Mouse (Mus musculus) testis, postnatal 10 days (tissue): ENCODE results near the gene B4galt2.

Experiments
- DNase-seq: peaks from one replicate; pipeline ENCODE4 v3.0.0; 2021; ENCODE audit warnings: low spot score

Gene B4galt2

DNA sequence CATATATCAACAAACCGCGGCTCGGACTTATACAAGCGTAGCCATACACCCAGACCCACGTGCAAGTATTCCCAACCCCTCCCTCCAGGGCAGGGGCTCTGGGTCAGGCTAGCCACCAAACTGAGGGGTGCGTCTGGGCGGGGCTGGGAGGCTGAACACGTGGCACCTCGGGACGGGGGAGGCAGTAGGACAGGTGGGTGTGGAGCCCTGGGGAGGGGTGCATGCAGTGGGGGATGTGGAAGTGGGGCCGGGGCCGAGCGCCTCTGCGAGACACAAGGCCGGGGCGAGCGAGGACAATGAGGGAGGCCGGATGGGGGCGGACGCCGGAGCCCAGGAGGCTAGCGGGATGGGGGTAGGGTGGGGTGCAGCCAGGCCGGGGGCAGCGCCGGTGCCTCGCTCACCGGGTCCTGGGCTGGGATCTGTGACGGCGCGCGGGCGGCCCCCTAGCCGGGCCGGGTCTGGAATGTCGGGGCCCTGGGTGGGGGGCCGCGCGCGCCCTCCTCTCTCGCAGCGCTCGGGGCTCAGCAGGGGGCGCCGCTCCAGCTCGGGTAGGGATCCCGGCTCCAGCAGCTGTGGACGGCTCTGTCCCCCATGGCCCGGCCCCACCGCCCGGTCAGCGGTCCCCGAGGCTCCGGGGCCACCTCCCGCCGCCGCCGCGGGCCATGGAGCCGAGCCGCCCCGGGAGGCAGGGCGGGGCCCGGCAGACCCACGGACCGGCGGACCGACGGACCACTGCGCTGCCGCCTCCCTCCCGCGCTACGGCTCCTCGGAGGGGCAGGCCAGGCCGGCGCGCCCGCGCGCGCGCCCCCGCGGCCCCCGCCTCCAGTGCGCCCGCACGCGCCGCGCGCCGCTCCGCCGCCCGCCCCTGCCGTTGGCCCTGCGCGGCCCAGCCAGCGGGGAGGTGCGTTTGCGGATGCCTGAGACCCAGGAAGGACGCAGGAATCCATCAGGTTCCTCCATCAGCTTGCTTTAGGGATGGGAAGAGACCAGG lies at the start of gene B4galt2:
Gene B4galt2, minus strand, starts transcription at position 787 of the 991 bp plus-strand sequence.
- DNase-seq: peak; percentile 77

DNA sequence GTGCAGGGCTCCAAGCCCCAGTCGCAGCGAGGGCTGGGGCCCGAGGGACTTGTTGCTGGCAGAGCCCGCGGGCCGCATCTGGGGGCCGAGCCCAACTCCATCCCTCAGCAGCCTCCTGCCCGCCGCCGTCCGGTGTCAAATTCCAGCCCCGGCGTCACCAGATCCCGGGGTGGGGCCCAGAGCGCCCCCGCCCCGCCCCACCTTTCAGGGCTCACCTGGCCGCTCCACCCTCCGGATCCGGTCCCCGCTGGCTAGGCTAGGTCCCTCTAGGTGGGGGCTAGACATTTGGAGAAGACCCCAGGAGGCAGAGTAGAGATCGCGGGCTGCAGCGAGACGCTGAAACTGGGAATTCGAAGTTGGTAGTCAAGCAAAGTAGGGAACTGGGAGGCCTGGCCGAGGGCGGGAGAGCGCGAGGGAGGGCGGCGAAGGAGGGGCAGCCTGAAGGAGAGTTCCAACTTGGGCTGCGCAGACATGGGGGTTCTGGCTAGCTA lies 46.1 kb upstream of the B4galt2 start, which contains the start of gene Artn:
Gene Artn, minus strand, starts transcription at position 373 of the 491 bp plus-strand sequence.
- DNase-seq: peak; percentile 59

DNA sequence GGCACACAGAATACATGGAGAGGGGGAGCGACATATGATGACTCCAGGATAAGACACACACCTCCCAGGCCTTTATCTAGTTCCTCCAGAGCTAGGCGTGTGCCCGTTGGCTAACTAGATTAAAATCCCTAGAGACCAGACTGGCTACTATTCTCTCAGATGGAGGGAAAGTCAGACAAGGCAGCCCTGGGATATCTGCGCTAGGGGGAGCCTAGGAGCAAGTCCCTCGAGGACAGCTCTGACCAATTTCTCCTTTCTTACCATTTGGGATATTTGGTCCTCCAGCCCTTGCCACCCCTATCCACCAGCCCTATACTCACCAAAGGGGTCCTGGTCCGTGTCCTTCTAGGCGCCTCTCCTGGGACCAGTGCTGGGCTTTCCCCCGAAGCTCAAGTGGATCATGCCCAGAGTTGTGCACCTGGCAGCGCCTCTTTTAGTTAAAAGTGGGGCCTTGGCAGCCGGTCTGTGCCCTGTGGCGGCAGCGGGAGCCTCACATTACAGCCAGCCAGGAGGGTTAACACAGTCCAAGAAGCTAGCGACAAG lies 45.5 kb upstream of the B4galt2 start:
- DNase-seq: peak; percentile 77

DNA sequence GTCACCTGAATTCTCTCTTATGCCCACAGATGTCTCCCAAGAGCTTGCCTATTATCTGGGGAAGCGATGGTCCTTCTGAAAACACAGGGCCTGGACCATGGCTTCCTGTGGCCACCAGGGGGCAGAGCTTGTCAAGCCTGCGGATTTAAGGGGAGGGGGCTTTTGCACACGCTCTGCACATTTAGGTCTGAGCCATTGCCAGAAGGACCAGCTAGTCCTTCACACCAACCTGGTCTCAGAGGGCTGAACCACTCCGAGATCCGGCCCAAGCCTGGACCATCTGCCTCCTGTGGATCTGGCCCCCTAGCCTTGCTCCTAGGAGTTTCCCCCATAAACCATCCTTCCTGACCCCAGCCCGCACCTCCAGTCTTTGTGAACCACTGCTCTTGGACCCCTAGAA lies 44.9 kb upstream of the B4galt2 start:
- peak; percentile 69 for DNase-seq

DNA sequence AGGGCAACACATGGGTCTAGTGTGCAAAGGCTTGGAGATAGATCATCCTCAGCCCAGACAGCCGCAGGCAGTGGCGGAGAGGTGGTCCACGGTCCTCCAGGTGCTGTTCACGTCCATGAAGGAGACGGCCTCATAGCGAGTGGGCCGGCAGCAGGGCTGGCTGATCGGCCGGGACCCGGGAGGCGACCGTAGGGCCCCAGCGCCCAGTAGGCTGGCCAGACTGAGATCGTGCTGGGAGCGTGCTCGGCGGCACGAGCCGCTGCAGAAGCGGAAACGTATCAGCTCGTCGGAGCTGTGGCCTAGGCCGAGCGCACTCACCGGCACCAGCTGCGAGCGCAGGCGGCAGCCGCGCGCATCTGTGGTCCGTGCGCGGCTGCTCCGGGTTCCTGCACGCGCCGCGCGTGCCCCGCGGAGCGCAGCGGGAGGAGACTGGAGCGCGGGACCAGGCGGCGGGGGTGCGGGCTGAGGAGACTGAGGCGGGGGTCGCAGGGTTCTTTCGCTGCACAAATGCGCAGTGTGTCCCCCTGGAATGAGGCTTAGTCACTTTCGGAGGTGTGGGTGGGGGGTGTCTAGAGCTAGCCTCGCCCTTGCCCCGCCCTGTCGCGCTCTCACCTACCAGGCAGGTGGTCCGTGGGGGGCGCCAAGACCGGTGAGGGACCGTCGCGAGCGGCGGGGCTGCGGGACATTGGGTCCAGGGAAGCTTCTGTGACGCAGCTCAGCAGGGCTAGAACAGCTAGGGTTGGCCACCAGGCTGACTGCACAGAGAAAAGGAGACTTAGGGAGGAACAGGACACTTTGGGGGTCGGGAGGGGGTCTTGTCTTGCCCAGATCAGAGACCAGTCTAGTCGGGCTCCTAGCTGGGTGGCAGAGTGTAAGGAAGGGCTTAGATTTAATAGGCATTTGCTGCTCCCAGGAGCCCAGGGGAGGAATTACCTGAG lies 43.5 kb upstream of the B4galt2 start:
- DNase-seq: peak; percentile 67

DNA sequence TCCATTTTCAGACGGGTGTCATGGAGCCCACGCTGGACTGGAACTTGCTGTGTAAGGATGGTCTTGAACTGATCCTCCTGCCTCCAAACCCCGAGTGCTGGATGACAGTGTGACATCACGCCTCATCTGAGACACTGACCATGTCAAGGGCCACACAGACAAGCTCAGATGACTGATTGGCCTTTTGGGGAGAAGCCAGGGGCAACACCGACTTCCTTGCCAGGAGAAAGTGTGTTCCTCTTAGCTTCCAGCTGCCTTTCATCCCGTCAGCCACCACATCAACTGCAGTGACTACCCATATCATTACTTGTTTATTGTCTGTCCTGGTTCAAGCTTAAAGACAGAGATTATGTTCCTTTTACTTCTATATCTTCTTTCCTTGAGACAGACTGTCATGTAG lies 41.6 kb upstream of the B4galt2 start:
- DNase-seq: no peak

DNA sequence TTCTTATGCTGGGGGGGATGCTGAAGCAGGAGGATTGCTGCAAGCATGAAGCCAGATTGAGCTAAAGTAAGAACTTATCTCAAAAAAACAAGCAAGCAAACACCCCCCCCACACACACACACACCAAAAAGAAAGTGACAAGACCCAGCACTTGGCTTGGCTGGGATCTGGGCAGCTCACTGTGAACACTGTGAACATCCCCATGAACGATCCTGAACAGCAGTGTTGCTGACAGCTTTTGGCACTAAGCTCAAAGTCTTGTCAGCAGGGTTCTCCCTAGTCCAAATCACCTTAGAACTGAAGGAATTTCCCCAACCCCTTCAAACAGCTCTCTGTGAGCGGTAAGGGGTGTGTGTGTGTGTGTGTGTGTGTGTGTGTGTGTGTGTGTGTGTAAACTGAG lies 40.2 kb upstream of the B4galt2 start:
- no peak for DNase-seq

DNA sequence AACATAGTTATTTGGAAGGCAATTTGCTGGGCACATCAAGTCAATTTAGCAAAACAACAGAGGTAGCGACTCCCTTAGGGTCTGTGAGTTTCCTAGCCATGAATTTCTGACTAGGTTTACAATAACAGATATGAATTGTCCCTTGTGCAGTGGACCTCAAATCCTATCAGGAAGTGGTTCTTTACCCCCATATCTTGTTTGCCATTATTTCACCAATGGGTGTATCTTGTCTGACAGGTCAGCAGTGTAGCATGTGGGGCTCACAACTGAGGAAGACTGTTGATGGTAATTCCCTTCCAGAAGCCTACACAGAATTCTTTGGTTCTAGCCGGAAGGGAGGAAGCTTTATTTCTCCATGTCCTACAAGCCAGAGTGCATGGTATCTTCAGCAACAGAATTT lies 38.1 kb upstream of the B4galt2 start:
- no peak for DNase-seq

DNA sequence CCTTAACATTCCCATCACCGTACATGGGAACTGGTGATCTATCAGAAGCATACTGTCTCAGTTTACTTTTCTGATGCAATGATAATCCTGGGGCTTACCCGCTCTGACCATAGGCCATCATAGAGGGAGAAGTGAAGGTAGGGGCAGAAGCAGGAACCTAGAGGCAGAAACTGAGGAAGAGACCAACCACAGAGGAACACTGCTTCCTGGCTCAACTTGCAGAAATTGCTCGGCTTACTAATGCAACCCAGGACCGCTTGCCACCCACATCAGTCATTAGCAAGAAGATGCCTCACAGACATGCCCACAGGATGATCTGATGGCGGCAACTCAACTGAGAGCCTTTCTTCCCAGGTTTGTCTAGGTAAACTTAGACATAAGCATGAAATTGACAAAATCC lies 35.5 kb upstream of the B4galt2 start:
- DNase-seq: no peak

DNA sequence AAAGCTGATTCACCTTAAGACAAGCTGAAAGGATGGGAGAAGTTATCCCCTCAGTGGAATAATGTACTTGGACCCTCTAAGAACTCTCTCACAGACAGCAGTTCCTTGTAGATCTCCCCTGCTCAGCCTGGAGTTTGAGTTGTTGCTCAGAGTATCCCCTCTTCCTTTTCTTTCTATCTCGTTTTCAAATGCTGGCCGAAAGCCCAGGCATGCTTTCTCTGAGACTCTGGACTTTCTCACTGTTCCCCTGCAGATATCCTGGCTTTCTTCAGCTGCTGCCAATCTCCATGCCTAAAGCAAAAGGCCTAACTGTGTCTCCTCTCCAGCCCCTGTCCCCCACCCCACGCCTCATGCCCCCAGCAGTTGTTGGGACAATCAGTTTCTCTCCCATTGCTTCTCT lies 35.0 kb upstream of the B4galt2 start:
- no peak for DNase-seq

DNA sequence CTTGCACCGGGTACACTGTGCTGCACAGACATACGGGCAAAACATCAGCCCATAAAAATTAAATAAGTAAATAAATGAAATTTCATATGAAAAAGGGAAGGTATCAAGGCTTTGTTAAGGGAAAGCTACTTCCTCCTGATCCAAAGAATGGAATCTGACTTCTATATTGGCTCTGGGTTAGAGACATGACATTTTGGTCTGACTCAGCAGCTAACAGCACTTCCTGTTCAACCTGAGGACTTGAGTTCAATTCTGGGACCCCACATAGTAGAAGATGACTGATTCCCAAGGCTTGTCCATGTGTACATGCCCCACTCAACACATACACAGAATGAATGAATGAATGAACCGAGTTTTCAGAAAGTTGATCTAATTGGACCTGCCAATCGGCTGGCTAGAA lies 34.6 kb upstream of the B4galt2 start:
- no peak for DNase-seq

DNA sequence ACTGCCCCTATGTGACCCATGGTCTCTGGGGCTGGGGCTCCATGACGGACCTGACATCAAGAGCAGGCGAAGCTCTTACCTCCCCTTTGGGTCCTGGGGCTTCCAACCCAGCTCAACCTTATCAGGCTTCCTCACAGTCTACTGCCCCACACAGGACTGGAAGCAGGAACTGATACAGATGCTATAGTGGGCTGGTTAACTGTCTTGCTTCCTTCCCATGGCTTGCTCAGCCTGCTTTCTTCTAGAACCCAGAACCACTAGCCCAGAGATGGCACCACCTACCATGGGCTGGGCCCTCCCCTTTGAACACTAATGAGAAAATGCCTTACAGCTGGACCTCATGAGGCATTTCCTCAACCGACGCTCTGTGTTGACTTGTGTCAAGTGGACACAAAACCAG lies 34.1 kb upstream of the B4galt2 start:
- DNase-seq: no peak

DNA sequence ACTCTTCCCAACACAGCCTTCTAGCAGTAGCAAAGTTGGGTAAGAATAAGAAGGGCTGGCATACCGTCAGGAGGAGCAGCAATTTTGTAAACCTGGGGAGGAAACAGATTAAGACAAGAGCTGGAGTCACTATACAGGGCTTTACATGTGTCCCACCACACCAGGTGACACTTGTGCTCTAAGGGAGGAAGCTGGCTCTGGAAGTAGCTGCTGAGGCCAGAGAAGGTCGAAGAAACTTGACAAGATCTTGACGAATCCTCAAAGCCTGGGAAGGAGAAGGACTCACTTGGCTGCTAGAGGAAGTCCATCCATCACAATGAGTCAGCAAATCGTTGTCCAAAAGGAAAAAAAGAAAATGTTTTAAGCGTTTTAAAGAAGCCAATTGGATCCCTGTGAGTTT lies 33.1 kb upstream of the B4galt2 start:
- no peak for DNase-seq

DNA sequence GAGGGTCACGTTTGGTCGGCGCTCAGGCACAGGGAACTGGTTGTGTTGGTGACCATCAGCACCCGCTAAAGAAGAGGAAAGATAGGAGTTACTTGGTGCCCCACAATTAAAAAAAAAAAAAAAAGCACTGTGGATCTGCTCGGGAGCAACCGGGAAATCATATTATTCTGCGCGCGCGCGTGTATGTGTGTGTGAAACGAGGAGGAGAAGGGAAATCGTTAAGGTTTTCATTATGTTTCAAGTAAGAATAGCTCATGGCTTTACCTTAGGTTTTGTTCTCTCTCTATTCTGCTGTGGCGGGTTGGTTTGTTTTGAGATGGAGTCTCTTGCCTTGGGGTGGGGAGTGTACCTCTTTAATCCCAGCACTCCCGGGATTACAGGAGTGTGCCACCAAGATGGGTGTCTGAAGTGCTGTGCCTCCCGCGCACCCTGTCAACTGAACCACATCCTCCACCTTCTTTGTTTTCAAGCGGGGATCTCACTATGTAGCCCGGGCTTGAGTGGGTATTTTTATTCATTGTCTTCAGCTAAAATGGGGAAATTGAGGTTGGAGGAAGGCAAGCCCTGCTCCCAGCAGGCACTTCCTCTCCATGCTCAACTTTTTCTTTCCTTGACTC lies 32.3 kb upstream of the B4galt2 start:
- no peak for DNase-seq

DNA sequence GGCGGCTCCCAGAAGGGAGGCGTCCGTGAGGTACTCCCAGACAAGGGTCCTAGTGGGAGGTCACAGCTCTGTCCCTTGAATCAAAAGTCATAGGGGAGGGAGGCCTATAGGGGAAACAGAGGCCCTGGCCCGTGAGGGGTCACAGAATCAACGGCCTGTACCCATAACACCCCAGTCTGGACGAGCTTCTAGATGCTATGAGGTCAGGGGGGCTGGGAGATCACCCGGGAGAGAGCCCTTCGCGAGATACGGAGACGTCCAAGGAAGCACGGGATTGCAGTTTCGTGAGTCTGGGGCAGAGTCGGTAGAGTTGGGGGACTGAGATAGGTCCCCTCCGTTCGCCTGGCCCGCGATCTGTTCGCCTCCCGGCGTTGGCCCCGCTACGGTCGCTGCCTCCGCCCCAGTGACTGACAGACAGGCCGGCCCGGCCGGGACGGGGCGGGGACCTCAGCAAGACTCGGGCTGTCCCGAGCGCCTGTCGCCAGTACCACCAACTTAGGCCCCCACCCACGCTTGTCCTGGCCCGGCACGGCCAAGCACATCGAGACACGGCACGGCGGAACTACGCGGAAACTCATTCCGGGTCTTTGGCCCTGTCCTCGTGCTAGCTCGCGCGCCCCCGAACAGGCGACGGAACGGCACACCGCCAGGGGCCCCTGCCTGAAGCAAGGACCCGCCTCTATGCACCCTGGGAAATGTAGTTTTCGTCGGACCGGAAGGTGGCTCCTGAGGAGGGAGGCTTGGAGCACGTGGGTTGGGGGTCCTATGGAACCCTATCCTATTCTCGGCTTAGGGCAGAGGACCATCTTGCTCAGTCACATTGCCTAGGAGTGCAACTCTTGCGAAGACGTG lies 31.5 kb upstream of the B4galt2 start, which contains the start of gene Ipo13:
Gene Ipo13, minus strand, starts transcription at position 409 of the 852 bp plus-strand sequence.
- DNase-seq: peak; percentile 93

DNA sequence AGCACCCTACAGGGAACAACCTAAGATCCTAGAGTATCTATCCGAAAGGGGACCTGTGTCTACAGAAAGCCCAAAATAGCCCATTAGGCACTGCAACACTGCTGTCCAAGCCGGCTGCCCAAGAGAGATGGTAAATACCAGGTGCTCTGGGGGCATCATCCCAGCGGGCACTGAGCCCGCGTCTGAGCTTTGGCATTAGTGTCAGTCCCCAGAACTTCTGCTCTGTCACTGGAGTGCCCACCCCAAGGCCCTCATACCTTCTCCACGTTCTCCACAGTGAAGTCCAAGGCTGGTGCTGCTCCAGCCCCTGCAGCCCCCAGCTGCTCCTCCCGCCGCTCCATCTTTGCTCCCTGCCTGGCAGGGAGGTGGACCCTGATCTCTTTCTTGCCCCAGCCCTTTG lies 30.7 kb upstream of the B4galt2 start:
- DNase-seq: no peak

DNA sequence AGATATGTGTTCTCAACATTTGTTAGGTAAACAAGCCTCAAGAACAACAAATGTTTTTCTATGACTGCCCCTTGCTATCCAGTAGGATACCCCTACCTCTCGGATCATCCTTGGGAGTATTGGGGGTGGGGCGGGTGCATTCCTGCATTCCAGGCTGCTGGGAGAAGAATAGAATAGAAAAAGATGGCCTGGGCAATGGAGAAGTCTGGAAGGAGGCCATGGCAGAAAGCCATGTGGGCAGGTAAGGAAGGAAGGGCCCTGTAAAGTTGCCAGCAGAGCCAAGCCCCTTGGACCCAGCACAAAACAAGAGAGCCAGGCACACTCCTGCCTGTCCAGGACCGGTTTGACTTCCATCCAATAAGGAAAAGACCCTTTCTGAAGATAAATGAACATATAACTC lies 30.1 kb upstream of the B4galt2 start:
- peak; percentile 56 for DNase-seq

DNA sequence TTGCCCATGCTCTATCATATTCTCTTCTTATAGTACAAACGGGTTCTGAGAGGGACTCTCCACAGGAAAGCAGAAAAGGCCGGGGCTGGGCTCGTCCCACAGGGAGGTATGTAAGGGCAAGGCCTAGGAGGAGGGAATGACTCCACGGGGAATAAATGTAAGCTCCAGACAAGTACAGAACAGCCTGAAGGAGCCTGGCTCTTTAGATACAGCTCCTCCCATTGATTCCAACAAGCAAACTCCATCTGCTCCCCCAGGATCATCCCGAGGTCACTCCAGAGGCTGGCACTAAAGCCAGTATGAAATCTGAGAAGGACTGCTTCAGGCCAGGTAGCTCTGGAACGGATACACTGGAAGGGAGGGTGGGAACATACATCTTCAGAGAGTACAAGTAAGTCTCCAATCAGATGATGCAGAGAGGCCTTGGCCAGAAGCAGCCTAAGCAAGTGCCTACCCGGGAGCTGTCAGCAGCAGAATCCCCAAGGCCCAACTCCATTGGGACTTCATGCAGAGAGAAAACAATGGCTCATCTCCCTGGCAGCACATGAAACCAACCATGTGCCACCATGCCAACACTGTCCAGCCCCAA lies 29.5 kb upstream of the B4galt2 start:
- no peak for DNase-seq

DNA sequence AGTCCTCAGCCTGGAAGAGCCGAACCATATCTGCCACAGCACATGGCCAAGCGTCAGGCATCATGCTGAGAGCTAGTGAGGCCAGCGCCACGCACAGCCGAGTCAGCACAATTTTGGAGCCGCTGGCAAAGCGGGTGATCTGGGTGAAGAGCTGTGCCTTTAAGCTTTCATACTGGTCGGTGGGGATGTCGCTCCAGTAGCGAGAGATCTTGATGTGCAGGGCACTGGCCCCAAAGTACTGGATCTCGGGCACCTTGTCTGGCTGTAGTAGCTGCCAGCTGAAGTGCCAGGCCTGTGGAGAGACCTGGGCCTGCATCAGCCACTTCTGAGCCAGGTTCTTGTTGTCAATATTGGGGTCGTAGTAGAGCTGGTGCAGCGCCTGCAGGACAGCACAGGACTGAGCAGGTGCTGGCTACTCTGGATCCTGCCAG lies 28.9 kb upstream of the B4galt2 start:
- DNase-seq: no peak

DNA sequence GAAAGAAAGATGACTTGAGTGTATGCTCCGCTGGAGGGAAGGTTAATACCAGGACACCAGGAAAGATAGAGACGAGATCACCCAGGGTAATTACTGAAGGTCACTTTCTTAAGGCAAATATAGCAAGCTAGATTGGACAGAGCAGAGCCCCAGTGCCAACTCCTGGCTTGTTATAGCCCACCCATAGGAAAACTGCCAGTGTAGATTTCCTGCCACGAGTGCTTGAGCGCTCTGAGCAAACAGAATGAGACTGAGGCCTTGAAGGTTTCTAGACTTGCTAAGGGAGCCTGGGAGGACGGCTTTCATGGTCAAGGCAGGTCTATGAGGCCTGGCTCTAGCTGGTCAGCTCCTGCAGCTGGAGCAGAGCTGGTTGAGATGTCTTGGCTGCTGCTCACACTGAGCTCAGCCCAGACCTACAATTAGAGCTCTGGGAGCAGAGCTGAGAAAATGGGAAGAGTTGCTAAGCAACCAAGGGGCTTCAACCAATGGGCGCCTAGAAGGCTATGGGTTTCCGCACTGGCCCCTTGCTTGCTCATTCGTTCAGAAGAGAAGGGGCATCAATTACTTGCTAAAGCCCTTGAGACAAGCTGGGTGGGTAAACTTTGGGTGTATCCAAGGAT lies 25.7 kb upstream of the B4galt2 start:
- DNase-seq: no peak
